Mouse (Mus musculus) kidney, postnatal 14 days (tissue): ENCODE results near the gene Adamts5.

Experiments
- DNase-seq: peaks from one replicate; pipeline ENCODE4 v3.0.0; 2022; ENCODE audit warnings: mixed read lengths

The Adamts5 gene

GRCm38 (mm10) chr16:85819808-85820458 is 81.7 kb downstream of the Adamts5 start:
- DNase-seq = no peak

- DNase-seq = no peak
These were observed 87.5 kb downstream of the Adamts5 start for GRCm38 (mm10) chr16:85814116-85814515.

- peak; percentile 79 for DNase-seq
These were observed 94.0 kb downstream of the Adamts5 start for GRCm38 (mm10) chr16:85807626-85808025.

- DNase-seq = peak; percentile 77
These were observed 94.6 kb downstream of the Adamts5 start for GRCm38 (mm10) chr16:85807072-85807471.
